Mouse (Mus musculus) colon, adult 2 months (tissue): ENCODE data around the gene Prr15l. TPM values are rescaled to one million over a fixed set of nuclear protein-coding genes. Genes with fewer than 3 reads are reported as not detected.

ENCODE experiments used
- polyA plus RNA-seq: library from polyadenylated mRNA; depleted of rRNA; stranded (reverse); fragments of >200 nt; gene quantifications from 2 replicates; pipeline ENCODE4 v1.2.3, GENCODE M21; 2012; rRNA removed

Prr15l gene
- 237 and 308 TPM in 2 replicates for polyA plus RNA-seq

DNA sequence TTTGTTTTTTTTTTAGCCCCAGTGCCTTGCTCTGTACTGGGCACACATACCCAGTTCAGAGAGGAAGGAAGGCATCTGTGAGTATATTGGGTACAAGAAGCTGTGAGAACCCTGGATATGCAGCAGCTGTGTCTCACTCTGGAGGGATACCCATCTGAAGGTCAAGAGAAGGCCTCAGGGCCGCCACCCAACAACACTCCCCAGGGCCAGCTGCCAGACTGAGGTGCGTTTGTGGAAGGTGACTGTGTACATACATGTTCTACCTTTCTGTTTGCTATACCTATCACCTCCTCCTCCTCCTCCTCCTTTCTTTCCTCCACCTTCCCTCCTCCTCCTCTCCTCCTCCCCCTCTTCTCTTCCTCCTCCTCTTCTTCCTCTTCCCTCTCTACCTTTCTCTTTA, at the start of gene Prr15l:
Prr15l (plus strand) TSS at position 17 of the 400 bp plus-strand sequence.

DNA sequence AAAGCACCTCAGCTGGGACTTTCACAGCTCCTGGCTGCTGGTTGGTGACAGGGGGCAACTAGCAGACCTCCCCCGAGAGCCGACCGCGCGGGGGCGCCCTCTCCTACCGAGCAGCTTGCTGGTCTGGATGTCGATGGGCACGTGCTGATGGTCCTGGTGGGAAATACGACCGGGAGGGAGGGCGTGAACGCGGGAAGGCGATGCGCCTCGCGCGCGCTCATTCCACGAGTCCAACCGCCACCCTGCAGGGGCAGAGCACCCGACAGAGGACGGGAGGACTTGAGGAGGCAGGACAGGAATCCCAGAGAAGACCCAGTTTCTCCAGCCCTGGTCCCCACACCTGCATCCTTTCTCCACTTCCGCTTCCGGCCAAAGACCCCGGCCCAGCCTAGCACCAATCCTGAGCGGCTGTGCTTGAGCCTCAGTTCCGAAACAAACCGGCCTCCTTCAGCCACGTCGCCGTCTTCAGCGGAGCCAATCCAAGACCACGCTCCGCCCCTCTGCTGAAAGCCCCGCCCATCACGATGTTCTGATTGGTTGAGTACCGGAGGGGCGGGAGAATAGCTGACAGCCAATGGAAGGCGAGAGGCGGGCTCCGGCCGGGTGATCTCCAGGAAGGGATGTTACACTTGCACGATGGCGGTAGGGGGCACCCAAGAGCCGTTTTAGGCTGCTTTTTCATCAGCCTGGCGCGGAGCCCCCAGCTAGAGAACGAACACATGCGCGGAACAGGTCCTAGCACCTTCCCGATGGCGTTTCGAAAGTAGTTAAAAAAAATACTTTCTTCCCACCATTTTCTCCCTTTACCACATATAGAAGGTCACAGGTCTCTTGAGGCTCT, 11.6 kb upstream of the Prr15l start, which contains the start of gene Cdk5rap3:
Cdk5rap3 (minus strand) TSS at position 453 of the 841 bp plus-strand sequence.

DNA sequence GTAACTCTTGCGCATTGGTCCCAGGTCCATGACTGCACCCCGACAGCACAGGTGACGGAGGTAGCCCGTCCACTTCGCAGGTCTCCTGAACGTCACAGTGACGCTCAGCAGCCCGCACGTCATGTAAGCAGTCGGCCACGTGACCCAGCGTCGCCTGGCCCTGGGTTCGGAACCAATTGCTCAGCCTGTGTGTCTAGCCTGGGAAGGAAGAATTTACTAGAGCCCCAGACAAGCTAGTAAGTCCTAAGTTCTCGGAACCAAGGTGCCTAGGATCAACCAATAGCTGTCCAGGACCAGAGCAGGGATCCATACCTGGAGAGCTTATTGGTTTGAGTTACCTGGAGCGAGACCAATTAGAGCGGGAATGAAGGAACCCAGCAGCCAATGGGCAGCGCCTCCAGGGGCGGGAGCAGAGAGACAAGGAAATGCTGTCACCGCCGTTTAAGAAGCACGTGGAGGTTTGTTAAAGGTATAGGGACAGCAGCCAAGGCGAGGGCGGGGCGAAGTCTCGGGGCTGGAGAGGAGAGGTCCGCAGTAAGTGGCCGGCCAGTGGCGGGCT, 15.9 kb downstream of the Prr15l start, which contains the start of gene Pnpo:
Pnpo (minus strand) TSS at position 241 of the 559 bp plus-strand sequence.

DNA sequence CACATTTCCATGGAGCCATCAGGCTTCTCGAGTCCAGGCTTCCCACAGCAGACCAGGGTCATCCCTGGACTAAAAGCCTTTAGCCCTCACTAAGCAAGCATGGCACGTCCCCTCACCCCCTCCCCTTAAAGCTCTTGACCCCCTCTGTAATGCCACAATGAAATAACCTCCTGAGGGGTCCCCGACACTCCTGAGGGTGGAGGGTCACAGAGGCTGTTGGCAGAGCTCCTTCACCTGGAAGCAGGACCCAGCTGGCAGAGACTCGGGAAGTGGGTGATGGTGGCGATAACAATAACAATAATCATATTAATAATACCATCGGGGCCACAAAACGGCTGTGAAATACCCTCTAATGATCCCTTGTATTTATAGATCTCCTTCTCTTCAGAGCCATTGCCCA, 55.0 kb downstream of the Prr15l start, which contains the start of gene Sp2:
Sp2 (minus strand) TSS at position 101 of the 400 bp plus-strand sequence.

Other genes with a start within 250 kb of the Prr15l start
- gene Snx11, start 150.5 kb upstream of the Prr15l start, polyA plus RNA-seq = 19.0 and 19.1 TPM in 2 replicates
- 20.4 and 20.9 TPM in 2 replicates for gene Cbx1, start 139.0 kb upstream of the Prr15l start, polyA plus RNA-seq
- 113 and 173 TPM in 2 replicates for gene Nfe2l1, start 98.1 kb upstream of the Prr15l start, polyA plus RNA-seq
- 31.4 and 38.7 TPM in 2 replicates for gene Copz2, start 78.2 kb upstream of the Prr15l start, polyA plus RNA-seq
- gene Cdk5rap3, start 11.6 kb upstream of the Prr15l start, polyA plus RNA-seq = 36.7 and 41.5 TPM in 2 replicates
- 63.6 and 72.4 TPM in 2 replicates for gene Pnpo, start 15.9 kb downstream of the Prr15l start, polyA plus RNA-seq
- gene Sp2, start 54.9 kb downstream of the Prr15l start, polyA plus RNA-seq = 16.6 and 18.3 TPM in 2 replicates
- gene Sp6, start 85.3 kb downstream of the Prr15l start, polyA plus RNA-seq = 0.31 and 0.41 TPM in 2 replicates
- 18.4 and 19.4 TPM in 2 replicates for gene Scrn2, start 101.8 kb downstream of the Prr15l start, polyA plus RNA-seq
- 0.21 and 0.41 TPM in 2 replicates for gene Lrrc46, start 113.3 kb downstream of the Prr15l start, polyA plus RNA-seq
- 154 and 159 TPM in 2 replicates for gene Mrpl10, start 113.5 kb downstream of the Prr15l start, polyA plus RNA-seq
- gene Osbpl7, start 122.5 kb downstream of the Prr15l start, polyA plus RNA-seq = 43.5 and 50.6 TPM in 2 replicates
- gene Tbx21, start 187.2 kb downstream of the Prr15l start, polyA plus RNA-seq = 0.25 and 0.54 TPM in 2 replicates
- 7.7 and 7.8 TPM in 2 replicates for gene Tbkbp1, start 223.4 kb downstream of the Prr15l start, polyA plus RNA-seq